Mouse (Mus musculus): ENCODE results near the gene 9230102O04Rik. TPM values are rescaled to one million over a fixed set of nuclear protein-coding genes. Genes with fewer than 3 reads are reported as not detected.

The 9230102O04Rik gene
- polyA plus RNA-seq, 2 experiments = not detected

- H3K27me3 ChIP-seq (ENCODE audit: control insufficient read depth, insufficient read depth, low read length) = peaks cover 84% of the 10 kb centered on the region
- H3K9me3 ChIP-seq (ENCODE audit: control insufficient read depth, low read length) = no peaks in the 10 kb centered on the region
- H3K9ac ChIP-seq (ENCODE audit: low read depth, low read length, severe bottlenecking) = no peak overlapping the region
- 0% methylated on average over 13 of the region's 13 CpGs for WGBS
- no peak for DNase-seq (ENCODE audit: low spot score)
- H3K4me2 ChIP-seq (replicated peaks; ENCODE audit: low read depth, low read length, severe bottlenecking) = peak overlapping the region; percentile 57
- peaks cover 17% of the 10 kb centered on the region for H3K4me1 ChIP-seq (ENCODE audit: control insufficient read depth, insufficient read depth, low read length)
- no peak overlapping the region for H3K27ac ChIP-seq (replicated peaks; ENCODE audit: low read depth, low read length)
- no peak for TF ChIP-seq POLR2A (IDR thresholded peaks at IDR 0.05; ENCODE audit: borderline replicate concordance, extremely low read depth, insufficient read depth, insufficient read length)
- no peak for ATAC-seq (ENCODE audit: low FRiP score, low read depth)
- no peaks in the 10 kb centered on the region for H3K36me3 ChIP-seq (ENCODE audit: control insufficient read depth, insufficient read depth, low read length)
- peak overlapping the region; percentile 33 for H3K4me3 ChIP-seq (replicated peaks; ENCODE audit: low read length)
These were observed 7.7 kb downstream of the 9230102O04Rik start for GRCm38 (mm10) chr2:9881611-9882023.

GRCm38 (mm10) chr2:9881051-9881591, 8.2 kb downstream of the 9230102O04Rik start, which contains the start of gene 4930412O13Rik:
Gene 4930412O13Rik (plus strand): TSS chr2:9881252.
- Histone ChIP-seq H3K9ac (ENCODE audit: low read depth, low read length, severe bottlenecking) (no peak within 1 kb of the TSS; the same call in 1 of the 2 replicates), H3K27ac (replicated peaks; ENCODE audit: low read depth, low read length) (no peak within 1 kb of the TSS), H3K36me3 (ENCODE audit: control insufficient read depth, insufficient read depth, low read length) (no peaks in the 10 kb centered on the region), H3K4me2 (replicated peaks; ENCODE audit: low read depth, low read length, severe bottlenecking) (peak within 1 kb of the TSS; percentile 57), H3K27me3 (ENCODE audit: control insufficient read depth, insufficient read depth, low read length) (peaks cover 84% of the 10 kb centered on the region), H3K4me1 (ENCODE audit: control insufficient read depth, insufficient read depth, low read length) (peaks cover 17% of the 10 kb centered on the region), H3K4me3 (replicated peaks; ENCODE audit: low read length) (peak within 1 kb of the TSS; percentile 33), H3K9me3 (ENCODE audit: control insufficient read depth, low read length) (no peaks in the 10 kb centered on the region)
- WGBS = under 1% methylated on average over 16 of the region's 35 CpGs
- ATAC-seq (ENCODE audit: low FRiP score, low read depth) (no peak), DNase-seq (ENCODE audit: low spot score) (no peak)
- TF ChIP-seq POLR2A (IDR thresholded peaks at IDR 0.05; ENCODE audit: borderline replicate concordance, extremely low read depth, insufficient read depth, insufficient read length) = no peak

GRCm38 (mm10) chr2:9880271-9880670, 9.1 kb downstream of the 9230102O04Rik start:
- no peak overlapping the region; the same call in 1 of the 2 replicates for H3K4me2 ChIP-seq (replicated peaks; ENCODE audit: low read depth, low read length, severe bottlenecking)
- no peak overlapping the region for H3K4me3 ChIP-seq (replicated peaks; ENCODE audit: low read length)
- no peak overlapping the region for H3K27ac ChIP-seq (replicated peaks; ENCODE audit: low read depth, low read length)
- no peak for ATAC-seq (ENCODE audit: low FRiP score, low read depth)
- H3K9me3 ChIP-seq (ENCODE audit: control insufficient read depth, low read length) = no peaks in the 10 kb centered on the region
- peaks cover 84% of the 10 kb centered on the region for H3K27me3 ChIP-seq (ENCODE audit: control insufficient read depth, insufficient read depth, low read length)
- no peaks in the 10 kb centered on the region for H3K36me3 ChIP-seq (ENCODE audit: control insufficient read depth, insufficient read depth, low read length)
- TF ChIP-seq POLR2A (IDR thresholded peaks at IDR 0.05; ENCODE audit: borderline replicate concordance, extremely low read depth, insufficient read depth, insufficient read length) = no peak
- DNase-seq (ENCODE audit: low spot score) = no peak
- peaks cover 17% of the 10 kb centered on the region for H3K4me1 ChIP-seq (ENCODE audit: control insufficient read depth, insufficient read depth, low read length)
- WGBS = 4% methylated on average over 11 of the region's 11 CpGs
- H3K9ac ChIP-seq (ENCODE audit: low read depth, low read length, severe bottlenecking) = no peak overlapping the region

GRCm38 (mm10) chr2:9879493-9879892, 9.8 kb downstream of the 9230102O04Rik start:
- no peak for TF ChIP-seq POLR2A (IDR thresholded peaks at IDR 0.05; ENCODE audit: borderline replicate concordance, extremely low read depth, insufficient read depth, insufficient read length)
- Histone ChIP-seq H3K4me2 (replicated peaks; ENCODE audit: low read depth, low read length, severe bottlenecking) (peak overlapping the region; percentile 77), H3K4me1 (ENCODE audit: control insufficient read depth, insufficient read depth, low read length) (peaks cover 17% of the 10 kb centered on the region), H3K9me3 (ENCODE audit: control insufficient read depth, low read length) (no peaks in the 10 kb centered on the region), H3K27ac (replicated peaks; ENCODE audit: low read depth, low read length) (no peak overlapping the region), H3K36me3 (ENCODE audit: control insufficient read depth, insufficient read depth, low read length) (no peaks in the 10 kb centered on the region), H3K27me3 (ENCODE audit: control insufficient read depth, insufficient read depth, low read length) (peaks cover 84% of the 10 kb centered on the region), H3K9ac (ENCODE audit: low read depth, low read length, severe bottlenecking) (no peak overlapping the region), H3K4me3 (replicated peaks; ENCODE audit: low read length) (peak overlapping the region; percentile 41)
- DNase-seq (ENCODE audit: low spot score) (peak; percentile 95), ATAC-seq (ENCODE audit: low FRiP score, low read depth) (peak; percentile 90)
- WGBS = under 1% methylated on average over 21 of the region's 21 CpGs

- H3K9me3 ChIP-seq (ENCODE audit: control insufficient read depth, low read length) = no peaks in the 10 kb centered on the region
- H3K27ac ChIP-seq (replicated peaks; ENCODE audit: low read depth, low read length) = no peak overlapping the region
- H3K9ac ChIP-seq (ENCODE audit: low read depth, low read length, severe bottlenecking) = no peak overlapping the region
- TF ChIP-seq POLR2A (IDR thresholded peaks at IDR 0.05; ENCODE audit: borderline replicate concordance, extremely low read depth, insufficient read depth, insufficient read length) = no peak
- DNase-seq (ENCODE audit: low spot score) (peak; percentile 52), ATAC-seq (ENCODE audit: low FRiP score, low read depth) (no peak)
- peak overlapping the region; percentile 77 for H3K4me2 ChIP-seq (replicated peaks; ENCODE audit: low read depth, low read length, severe bottlenecking)
- WGBS = under 1% methylated on average over 22 of the region's 22 CpGs
- H3K4me1 ChIP-seq (ENCODE audit: control insufficient read depth, insufficient read depth, low read length) = peaks cover 17% of the 10 kb centered on the region
- peaks cover 84% of the 10 kb centered on the region for H3K27me3 ChIP-seq (ENCODE audit: control insufficient read depth, insufficient read depth, low read length)
- H3K36me3 ChIP-seq (ENCODE audit: control insufficient read depth, insufficient read depth, low read length) = no peaks in the 10 kb centered on the region
- H3K4me3 ChIP-seq (replicated peaks; ENCODE audit: low read length) = peak overlapping the region; percentile 41
These were observed 10.2 kb downstream of the 9230102O04Rik start for GRCm38 (mm10) chr2:9879092-9879491.
